9 mouse cellular contexts compared by ENCODE assay signal in genomic region chr17:34879336-34879879, GRCm38 (mm10). TPM values are rescaled to one million over a fixed set of nuclear protein-coding genes. Genes with fewer than 3 reads are reported as not detected.
DNase-seq lines count a peak whose midpoint lies in the region; ATAC-seq and TF ChIP-seq lines count a peak whose summit lies in the region.
"Had no signal": no experiment of that assay in that cellular context is flagged by ENCODE, and none has a peak within 500 bp of the region (broad histone marks: within the 10 kb centered on the region; RNA-seq: fewer than 3 reads in every experiment).

Gene Zbtb12 (plus strand): TSS chr17:34879483.

- peak within 1 kb of the TSS; percentile 43 for H3K4me2 ChIP-seq in intestine, postnatal 0 days (replicated peaks; ENCODE audit: low read depth)

- TF ChIP-seq POLR2A in liver, adult 2 months (IDR thresholded peaks at IDR 0.05; ENCODE audit: extremely low read depth, insufficient read depth, low read length) = no peak

- H3K9ac ChIP-seq in liver, adult 2 months (ENCODE audit: low read depth, low read length) = peak within 1 kb of the TSS; percentile 48; the same call in 1 of the 2 replicates
- H3K9ac ChIP-seq in intestine, postnatal 0 days (ENCODE audit: low read depth, low read length) = no peak within 1 kb of the TSS

- no peak for TF ChIP-seq CTCF in liver, adult 2 months (IDR thresholded peaks at IDR 0.05; ENCODE audit: low read depth, low read length)
- no peak for TF ChIP-seq CTCF in intestine, postnatal 0 days (IDR thresholded peaks at IDR 0.05; ENCODE audit: low read depth)

- peak within 1 kb of the TSS; percentile 14; the same call in 1 of the 2 replicates for H3K4me3 ChIP-seq in liver, adult 2 months (ENCODE audit: insufficient read depth, low read depth, low read length)
- no peak within 1 kb of the TSS for H3K4me3 ChIP-seq in intestine, postnatal 0 days (ENCODE audit: low read depth, low read length)

- peaks cover 11% of the 10 kb centered on the region for H3K4me1 ChIP-seq in liver, adult 2 months (ENCODE audit: control insufficient read depth, insufficient read depth, low read length)
- H3K4me1 ChIP-seq in intestine, postnatal 0 days (replicated peaks; ENCODE audit: control insufficient read depth, insufficient read depth, low read length) = no peaks in the 10 kb centered on the region; the same call in 1 of the 2 replicates

- no peaks in the 10 kb centered on the region; the same call in 1 of the 2 replicates for H3K79me2 ChIP-seq in liver, adult 2 months (ENCODE audit: control insufficient read depth, insufficient read depth, low read length)

- no peaks in the 10 kb centered on the region for H3K9me3 ChIP-seq in intestine, postnatal 0 days (ENCODE audit: control insufficient read depth)

- H3K36me3 ChIP-seq in liver, adult 2 months (ENCODE audit: control insufficient read depth, insufficient read depth, low read length) = peaks cover 14% of the 10 kb centered on the region
- no peaks in the 10 kb centered on the region for H3K36me3 ChIP-seq in intestine, postnatal 0 days (ENCODE audit: control insufficient read depth, insufficient read depth)

- 70% methylated on average over 11 of the region's 11 CpGs for WGBS in liver, adult 2 months
- 51% methylated on average over 11 of the region's 11 CpGs for WGBS in intestine, postnatal 0 days

- no peak within 1 kb of the TSS for H3K27ac ChIP-seq in liver, adult 2 months (replicated peaks; ENCODE audit: insufficient read depth, low read depth, low read length)
- H3K27ac ChIP-seq in intestine, postnatal 0 days (ENCODE audit: low read depth, low read length) = no peak within 1 kb of the TSS

- peak; percentile 89 for ATAC-seq in CD4-positive, CD25-positive, alpha-beta regulatory T cell, adult 4 months
- ATAC-seq in intestine, postnatal 0 days = no peak

- DNase-seq in liver, adult 2 months (ENCODE audit: extremely low read depth, low read depth, low spot score) = no peak
- DNase-seq in liver = no peak
- DNase-seq in adrenal gland, postnatal 10 days = no peak
- no peak for DNase-seq in layer of hippocampus, adult 9-10 months (ENCODE audit: low spot score)
- no peak for DNase-seq in layer of hippocampus, postnatal 36 days
- DNase-seq: gastrocnemius, postnatal 25 days; kidney, postnatal 10 days had no signal

- H3K27me3 ChIP-seq in liver, adult 2 months (ENCODE audit: control insufficient read depth, insufficient read depth, low read length) = no peaks in the 10 kb centered on the region
- H3K27me3 ChIP-seq in intestine, postnatal 0 days (replicated peaks; ENCODE audit: control insufficient read depth, insufficient read depth, low read length) = no peaks in the 10 kb centered on the region

RNA-seq across cellular contexts. Expression of gene Zbtb12, which starts in this region (rescaled TPM):
- total RNA-seq in liver, adult 2 months (2014; rRNA removed) = 1.8 and 3.2 TPM in 2 replicates
- polyA plus RNA-seq in liver, adult 2 months (2012; rRNA removed) = 3.3 and 4.6 TPM in 2 replicates
- polyA plus RNA-seq in CD4-positive, CD25-positive, alpha-beta regulatory T cell, adult 4 months (2017; shearing (Covaris generic)) = not detected
- 10 to 100 TPM; 13.5 to 17.8 TPM for total RNA-seq in adrenal gland, postnatal 10 days (2021)
- polyA plus RNA-seq in intestine, postnatal 0 days (2015; fragmentation: Nextera tagmentation; extraction: Ambion mirVana) = 0.74 and 1.1 TPM in 2 replicates
- 1 to 10 TPM; 6.9 to 8.0 TPM for total RNA-seq in layer of hippocampus, postnatal 36 days (2021)

Comparison
In these comparisons a context has a peak if more than half of its experiments do, and no peak if none do; other contexts are left out.
1. Peak in ATAC-seq in CD4-positive, CD25-positive, alpha-beta regulatory T cell, adult 4 months; RNA of the gene not detected or under 1 TPM.